Comparison of ENCODE assay signal across 22 mouse cellular contexts in genomic region chr5:98876056-98876455, GRCm38 (mm10). TPM values are rescaled to one million over a fixed set of nuclear protein-coding genes. Genes with fewer than 3 reads are reported as not detected.
DNase-seq lines count a peak whose midpoint lies in the region; ATAC-seq and TF ChIP-seq lines count a peak whose summit lies in the region.
"Had no signal": no experiment of that assay in that cellular context is flagged by ENCODE, and none has a peak within 500 bp of the region (broad histone marks: within the 10 kb centered on the region; RNA-seq: fewer than 3 reads in every experiment).

No protein-coding gene starts in this region.

- peak; percentile 8 for DNase-seq in embryo, embryonic 10 days (ENCODE audit: low spot score)
- DNase-seq in embryo, embryonic 9.5 days (ENCODE audit: extremely low spot score), result no peak
- DNase-seq in embryo, embryonic 11 days, result peak; percentile 50
- DNase-seq in limb, embryonic 14.5 days (ENCODE audit: low spot score), result peak; percentile 38
- DNase-seq in frontal cortex, postnatal 36 days (ENCODE audit: low spot score in 2 of 2), result no peak
- no peak for DNase-seq in right cerebral cortex, postnatal 10 days (ENCODE audit: low spot score in 2 of 2)
- no peak for DNase-seq in stomach, postnatal 0 days (ENCODE audit: low spot score)
- DNase-seq: cerebellum, adult 11-12 months; cerebellum, postnatal 10 days; heart, postnatal 4 days; kidney, adult 9 months; kidney, postnatal 25 days; layer of hippocampus, postnatal 36 days; lung, postnatal 10 days; thymus, adult 2 months had no signal

- H3K9me3 ChIP-seq in embryonic facial prominence, embryonic 15.5 days (replicated peaks), result no peaks in the 10 kb centered on the region
- no peaks in the 10 kb centered on the region for H3K9me3 ChIP-seq in limb, embryonic 14.5 days (ENCODE audit: control insufficient read depth, low read length)
- H3K9me3 ChIP-seq in stomach, postnatal 0 days (ENCODE audit: control insufficient read depth, low read length), result no peaks in the 10 kb centered on the region
- H3K9me3 ChIP-seq: heart, embryonic 10.5 days had no signal

- H3K27ac ChIP-seq in embryonic facial prominence, embryonic 15.5 days (replicated peaks), result no peak overlapping the region
- H3K27ac ChIP-seq in limb, embryonic 14.5 days (replicated peaks; ENCODE audit: low read depth, low read length), result no peak overlapping the region
- H3K27ac ChIP-seq in stomach, postnatal 0 days (replicated peaks), result no peak overlapping the region
- H3K27ac ChIP-seq: heart, embryonic 10.5 days; layer of hippocampus, adult 2 months had no signal

- no peak overlapping the region for H3K4me2 ChIP-seq in embryonic facial prominence, embryonic 15.5 days (replicated peaks)
- no peak overlapping the region for H3K4me2 ChIP-seq in limb, embryonic 14.5 days (replicated peaks; ENCODE audit: low read depth, low read length, severe bottlenecking)
- H3K4me2 ChIP-seq in stomach, postnatal 0 days (replicated peaks; ENCODE audit: low read depth), result no peak overlapping the region
- H3K4me2 ChIP-seq: midbrain, embryonic 11.5 days had no signal

- no peak overlapping the region for H3K9ac ChIP-seq in embryonic facial prominence, embryonic 15.5 days
- H3K9ac ChIP-seq in limb, embryonic 14.5 days (ENCODE audit: low read depth, low read length, severe bottlenecking), result no peak overlapping the region
- H3K9ac ChIP-seq in stomach, postnatal 0 days (ENCODE audit: low read length), result no peak overlapping the region

- WGBS in embryonic facial prominence, embryonic 15.5 days, result 19% methylated on average over 5 of the region's 5 CpGs
- 15% methylated on average over 5 of the region's 5 CpGs for WGBS in limb, embryonic 14.5 days
- 52% methylated on average over 5 of the region's 5 CpGs for WGBS in stomach, postnatal 0 days

- no peaks in the 10 kb centered on the region for H3K36me3 ChIP-seq in embryonic facial prominence, embryonic 15.5 days
- no peaks in the 10 kb centered on the region for H3K36me3 ChIP-seq in limb, embryonic 14.5 days (ENCODE audit: control insufficient read depth, insufficient read depth, low read length)
- H3K36me3 ChIP-seq in stomach, postnatal 0 days (ENCODE audit: control insufficient read depth, insufficient read depth, low read length), result no peaks in the 10 kb centered on the region
- H3K36me3 ChIP-seq: heart, embryonic 10.5 days had no signal

- H3K27me3 ChIP-seq in embryonic facial prominence, embryonic 15.5 days, result no peaks in the 10 kb centered on the region
- H3K27me3 ChIP-seq in limb, embryonic 14.5 days (ENCODE audit: control insufficient read depth, insufficient read depth, low read length), result no peaks in the 10 kb centered on the region
- no peaks in the 10 kb centered on the region for H3K27me3 ChIP-seq in stomach, postnatal 0 days (ENCODE audit: control insufficient read depth, insufficient read depth, low read length)

- no peak overlapping the region for H3K4me3 ChIP-seq in embryonic facial prominence, embryonic 15.5 days (replicated peaks)
- H3K4me3 ChIP-seq in limb, embryonic 14.5 days (replicated peaks; ENCODE audit: low read length), result no peak overlapping the region
- H3K4me3 ChIP-seq in stomach, postnatal 0 days (ENCODE audit: low read depth, low read length), result no peak overlapping the region
- H3K4me3 ChIP-seq: heart, embryonic 10.5 days; layer of hippocampus, adult 2 months had no signal

- ATAC-seq in embryonic facial prominence, embryonic 15.5 days (ENCODE audit: insufficient number of reproducible peaks, low FRiP score, low TSS enrichment, low read depth), result peak; percentile 65
- peak; percentile 63 for ATAC-seq in limb, embryonic 14.5 days (ENCODE audit: low FRiP score, low read depth)
- no peak for ATAC-seq in stomach, postnatal 0 days (ENCODE audit: low FRiP score, low TSS enrichment)
- ATAC-seq: forebrain, embryonic 16.5 days; hindbrain, embryonic 16.5 days; intestine, embryonic 16.5 days had no signal

- TF ChIP-seq EP300 in stomach, postnatal 0 days (optimal IDR thresholded peaks at IDR 0.05), result no peak

- TF ChIP-seq CTCF in stomach, postnatal 0 days (IDR thresholded peaks at IDR 0.05; ENCODE audit: low read depth), result no peak

- no peak for TF ChIP-seq POLR2A in limb, embryonic 14.5 days (IDR thresholded peaks at IDR 0.05; ENCODE audit: borderline replicate concordance, extremely low read depth, insufficient read depth, insufficient read length)

- peaks cover 14% of the 10 kb centered on the region for H3K4me1 ChIP-seq in embryonic facial prominence, embryonic 15.5 days
- H3K4me1 ChIP-seq in limb, embryonic 14.5 days (ENCODE audit: control insufficient read depth, insufficient read depth, low read length), result peaks cover 8% of the 10 kb centered on the region; the same call in 1 of the 2 replicates
- H3K4me1 ChIP-seq in stomach, postnatal 0 days (replicated peaks; ENCODE audit: control insufficient read depth, insufficient read depth), result no peaks in the 10 kb centered on the region
- H3K4me1 ChIP-seq: heart, embryonic 10.5 days had no signal

RNA-seq across cellular contexts. Expression of gene Bmp3, which starts 21.8 kb away (rescaled TPM):
- polyA plus RNA-seq in embryonic facial prominence, embryonic 15.5 days (2015; fragmentation: Nextera tagmentation; extraction: Ambion mirVana), result 13.0 and 13.4 TPM in 2 replicates
- polyA plus RNA-seq in limb, embryonic 14.5 days (2012; rRNA removed), result 6.2 and 7.0 TPM in 2 replicates
- polyA plus RNA-seq in limb, embryonic 14.5 days (2014; fragmentation: Nextera tagmentation; extraction: Ambion mirVana), result 7.6 and 8.6 TPM in 2 replicates
- polyA plus RNA-seq in stomach, postnatal 0 days (2015; fragmentation: Nextera tagmentation; extraction: Ambion mirVana), result 1.4 and 1.7 TPM in 2 replicates

Comparison
In these comparisons a context has a peak if more than half of its experiments do, and no peak if none do; other contexts are left out.
1. DNase-seq: peak in embryo, embryonic 10 days (single experiment), embryo, embryonic 11 days (single experiment) and limb, embryonic 14.5 days (single experiment); none in embryo, embryonic 9.5 days (single experiment), frontal cortex, postnatal 36 days (0 of 2), right cerebral cortex, postnatal 10 days (0 of 2) and stomach, postnatal 0 days (single experiment).